Mouse (Mus musculus): ENCODE measurements around the gene Acsl3.

GRCm38 (mm10) chr1:78641791-78642190, 15.8 kb upstream of the Acsl3 start:
- no peak for TF ChIP-seq CTCF (IDR thresholded peaks at IDR 0.05; ENCODE audit: low read depth, low read length)
- TF ChIP-seq TAL1 (conservative IDR thresholded peaks at IDR 0.05; ENCODE audit: low read depth, low read length), result no peak

All from G1E (cell line).